Mouse (Mus musculus): ENCODE results near the gene Cct3.

DNA sequence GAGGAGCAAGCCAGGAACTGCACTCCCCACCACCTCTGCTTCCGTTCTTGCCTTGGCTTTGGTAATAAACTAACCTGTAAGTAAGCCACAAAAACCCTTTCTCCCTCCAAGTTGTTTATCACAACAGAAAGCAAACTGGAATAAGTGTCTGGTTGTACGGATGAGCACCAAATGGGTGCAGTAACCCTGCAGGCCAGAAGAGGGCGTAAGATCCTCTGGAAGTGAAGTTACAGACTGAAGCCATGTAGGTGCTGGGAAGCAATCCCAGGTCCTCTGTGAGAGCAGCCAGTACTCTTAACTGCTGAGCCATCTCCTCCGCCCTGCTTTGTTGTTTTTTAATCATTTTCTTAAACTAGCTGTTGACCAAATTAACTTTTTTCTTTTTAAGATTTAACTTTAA, 22.9 kb upstream of the Cct3 start:
- TF ChIP-seq CTCF (IDR thresholded peaks at IDR 0.05; ENCODE audit: borderline replicate concordance, extremely low read depth, insufficient read depth, insufficient read length) (peak; percentile 43; the same call in 1 of the 2 replicates), POLR2A (IDR thresholded peaks at IDR 0.05; ENCODE audit: borderline replicate concordance, extremely low read depth, insufficient read depth, insufficient read length, poor library complexity, severe bottlenecking) (no peak)
